Mouse (Mus musculus) CD4-positive naive resting alpha-beta T cell, adult 57 days (primary cell): ENCODE data around the gene Ndufaf3. TPM values are rescaled to one million over a fixed set of nuclear protein-coding genes. Genes with fewer than 3 reads are reported as not detected.

ENCODE experiments used
- total RNA-seq: library from RNA; stranded (reverse); gene quantifications from one replicate; pipeline ENCODE4 v1.2.4, GENCODE M21; 2023

The Ndufaf3 gene
- 18.4 TPM for total RNA-seq

DNA sequence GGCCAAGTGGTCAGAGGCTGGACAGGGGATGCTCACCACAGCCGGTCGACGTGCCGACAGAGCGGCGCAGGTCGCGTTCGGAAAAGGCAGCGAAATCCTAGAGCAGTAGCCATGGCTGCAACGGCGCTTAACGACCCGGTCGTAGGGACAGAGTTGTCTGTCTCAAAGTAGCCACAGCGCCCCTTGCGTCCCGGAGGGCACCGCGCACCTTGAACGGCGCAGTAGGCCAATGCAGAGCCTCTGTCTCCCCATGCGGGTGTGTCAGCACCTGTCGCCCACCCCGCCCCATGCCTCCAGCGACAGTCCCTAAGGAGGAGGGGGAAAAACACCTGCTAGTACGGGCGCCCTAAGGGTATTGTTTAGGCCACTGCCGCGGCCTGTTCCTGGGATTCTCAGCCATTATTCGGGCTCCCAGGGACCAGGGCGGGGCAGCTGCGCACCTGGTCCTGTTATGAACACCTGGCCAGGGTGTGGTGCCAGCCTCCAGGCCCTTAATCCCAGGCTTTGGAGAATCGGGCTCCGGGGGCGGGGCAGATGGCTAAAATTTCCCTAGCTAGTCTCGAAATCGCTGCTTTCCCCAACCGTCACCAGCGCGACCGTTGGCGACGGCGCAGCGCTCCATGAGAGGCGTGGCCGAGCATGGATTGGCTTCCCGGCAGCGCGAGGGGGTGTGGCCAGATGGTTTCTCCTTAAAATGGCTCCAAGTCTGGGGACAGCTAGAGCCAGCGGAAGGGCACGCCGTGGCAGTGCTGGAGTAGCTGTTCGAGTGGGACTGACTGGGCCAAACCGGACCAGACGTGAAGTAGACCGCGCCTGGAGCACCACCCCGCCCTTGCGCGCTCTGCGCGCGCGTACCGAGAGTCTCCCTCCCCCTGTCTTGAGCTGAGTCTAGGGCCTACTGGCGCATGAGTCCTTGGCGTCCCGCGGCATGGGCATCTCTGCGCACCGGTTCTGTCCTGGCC, at the start of gene Ndufaf3:
TSS of gene Ndufaf3 (minus strand) at position 620 of the 962 bp plus-strand sequence.

DNA sequence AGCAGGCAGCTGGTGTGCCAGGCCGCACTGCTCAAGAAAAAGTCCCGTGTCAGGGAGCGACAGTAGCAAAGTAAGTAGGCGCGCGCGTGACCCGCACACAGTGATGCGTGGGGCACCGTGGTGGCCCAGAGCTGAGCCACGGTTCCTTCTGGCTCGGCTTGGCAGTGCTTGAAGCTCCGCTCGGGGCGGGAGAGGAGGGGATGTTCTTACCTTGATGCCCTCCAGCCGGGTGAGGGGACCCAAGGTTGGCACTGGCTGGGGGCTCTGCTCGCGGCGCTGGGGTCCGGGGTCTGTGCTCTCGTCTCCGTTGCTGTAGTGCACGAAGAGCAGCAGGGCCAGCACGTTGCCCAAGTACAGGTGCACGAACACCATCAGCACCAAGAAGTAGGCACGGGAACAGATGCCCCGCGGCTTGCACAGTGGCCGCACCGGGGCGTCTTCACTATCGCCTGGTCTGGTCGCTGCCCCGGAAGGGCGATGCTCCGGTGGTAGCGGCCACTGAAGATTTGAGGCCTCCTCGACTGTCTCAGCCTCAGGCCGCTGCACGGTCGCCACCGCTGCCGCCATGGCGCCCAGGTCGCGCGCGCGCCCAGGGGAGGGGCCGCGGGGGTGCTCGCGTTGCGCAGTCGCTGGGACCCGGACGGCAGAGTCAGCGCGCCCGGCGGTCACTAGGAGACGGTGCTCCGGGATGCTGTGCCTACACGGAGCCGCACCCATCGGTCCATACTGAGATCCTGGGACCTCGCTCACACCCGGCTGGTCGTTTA, 29.9 kb upstream of the Ndufaf3 start, which contains the start of gene P4htm:
TSS of gene P4htm (minus strand) at position 670 of the 767 bp plus-strand sequence.

DNA sequence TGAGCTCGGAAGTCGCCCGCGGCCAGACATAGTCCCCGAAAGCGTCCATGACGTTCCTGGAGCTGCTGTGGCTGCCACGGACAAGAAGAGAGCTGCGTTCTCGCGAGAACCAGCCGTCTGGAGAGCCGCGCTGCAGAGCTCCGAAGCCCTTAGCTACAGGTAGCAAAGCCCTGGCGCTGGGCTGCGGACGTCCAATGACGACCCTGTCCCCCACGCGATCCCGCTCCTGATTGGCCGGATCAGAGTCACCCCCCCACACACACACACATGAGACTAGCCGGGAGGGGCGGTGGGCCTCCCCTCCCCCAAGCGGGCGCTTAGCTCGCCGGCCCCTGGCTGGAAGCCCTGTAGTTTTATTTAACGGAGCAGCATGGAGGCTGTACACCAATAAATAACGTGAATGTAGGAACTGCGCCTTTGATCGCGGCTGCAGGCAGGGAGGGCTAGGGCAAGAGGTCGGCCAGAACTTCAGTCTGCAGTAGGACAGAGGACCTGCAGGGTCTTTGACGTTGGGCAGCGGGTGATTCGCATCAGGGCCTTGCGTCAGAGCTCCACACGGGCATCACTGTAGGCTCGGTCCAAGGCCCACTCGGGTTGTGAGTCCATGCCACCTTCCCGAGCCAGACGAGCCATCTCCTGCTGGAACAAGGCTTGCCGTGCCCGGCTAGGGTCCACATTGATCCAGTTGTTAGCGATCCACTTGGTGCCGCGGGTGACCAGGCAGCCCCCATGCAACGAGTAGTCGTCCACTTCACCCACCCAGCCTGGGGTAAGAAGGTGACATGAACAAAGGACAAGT, 11.5 kb upstream of the Ndufaf3 start, which contains the start of gene Wdr6:
TSS of gene Wdr6 (minus strand) at position 195 of the 799 bp plus-strand sequence.

DNA sequence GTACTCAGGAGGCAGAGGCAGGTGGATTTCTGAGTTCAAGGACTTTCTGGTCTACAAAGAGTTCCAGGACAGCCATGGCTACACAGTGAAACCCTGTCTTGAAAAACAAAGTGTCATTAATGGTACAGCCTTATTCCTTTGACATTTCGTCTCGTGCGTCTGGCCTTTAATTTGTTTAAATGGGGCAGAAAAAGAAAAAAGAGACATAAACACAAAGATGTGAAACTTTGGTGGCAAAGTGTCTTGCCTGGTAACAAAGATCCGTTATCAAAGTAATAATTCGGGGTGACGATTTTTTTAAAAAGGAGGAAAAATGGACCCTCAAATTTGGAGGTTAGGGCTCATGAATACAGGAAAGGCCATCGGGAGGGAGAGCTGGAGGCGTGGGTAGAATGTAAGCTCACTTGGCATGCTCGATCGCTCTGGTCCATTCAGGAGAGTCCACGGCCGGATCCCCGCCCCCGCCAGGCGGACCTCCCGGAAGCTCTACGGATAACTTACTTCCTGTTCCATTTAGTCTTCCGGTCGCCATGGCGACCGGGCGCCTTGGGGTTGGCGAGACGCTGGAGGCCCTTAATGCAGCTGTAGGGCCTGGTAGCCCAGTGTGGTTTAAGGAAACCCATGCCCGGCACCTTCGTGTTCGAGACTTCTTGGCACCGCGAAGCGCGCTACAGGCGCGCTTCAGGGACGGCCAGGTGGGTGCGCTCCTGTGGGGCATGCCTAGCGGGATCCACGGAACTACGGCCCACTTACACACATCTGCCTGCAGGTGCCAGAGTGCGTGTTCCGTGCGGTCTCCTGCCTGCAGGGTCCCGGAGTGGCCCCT, 2.4 kb upstream of the Ndufaf3 start, which contains the start of gene Dalrd3:
TSS of gene Dalrd3 (plus strand) at position 506 of the 826 bp plus-strand sequence.

DNA sequence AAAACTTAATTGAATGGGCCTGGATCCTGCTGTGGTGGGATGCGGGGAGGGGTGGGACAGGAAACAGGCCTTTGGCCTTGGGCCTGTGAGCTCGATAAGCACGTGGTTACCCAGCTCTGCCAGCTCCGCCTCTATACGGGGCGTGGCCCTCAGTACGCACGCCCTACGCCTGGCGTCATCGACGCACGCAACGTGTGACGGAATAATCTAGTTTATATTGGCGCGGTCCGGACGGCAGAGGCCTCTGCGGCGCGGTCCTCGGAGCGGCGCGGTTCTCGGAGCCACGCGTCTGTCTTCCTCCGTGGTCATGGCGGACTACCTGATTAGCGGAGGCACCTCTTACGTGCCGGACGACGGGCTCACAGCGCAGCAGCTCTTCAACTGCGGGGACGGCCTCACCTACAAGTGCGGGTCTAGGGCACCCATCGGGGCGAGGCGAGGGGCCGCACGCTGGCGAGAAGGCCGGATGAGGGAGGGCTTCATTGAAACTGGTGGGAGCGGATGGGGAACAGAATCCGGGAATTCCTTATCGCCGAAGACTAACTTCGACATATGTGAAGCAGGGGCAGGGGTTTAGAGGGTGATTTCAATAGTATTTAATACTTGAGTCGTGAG, 6.9 kb downstream of the Ndufaf3 start, which contains the start of gene Impdh2:
TSS of gene Impdh2 (plus strand) at position 60 of the 615 bp plus-strand sequence.

DNA sequence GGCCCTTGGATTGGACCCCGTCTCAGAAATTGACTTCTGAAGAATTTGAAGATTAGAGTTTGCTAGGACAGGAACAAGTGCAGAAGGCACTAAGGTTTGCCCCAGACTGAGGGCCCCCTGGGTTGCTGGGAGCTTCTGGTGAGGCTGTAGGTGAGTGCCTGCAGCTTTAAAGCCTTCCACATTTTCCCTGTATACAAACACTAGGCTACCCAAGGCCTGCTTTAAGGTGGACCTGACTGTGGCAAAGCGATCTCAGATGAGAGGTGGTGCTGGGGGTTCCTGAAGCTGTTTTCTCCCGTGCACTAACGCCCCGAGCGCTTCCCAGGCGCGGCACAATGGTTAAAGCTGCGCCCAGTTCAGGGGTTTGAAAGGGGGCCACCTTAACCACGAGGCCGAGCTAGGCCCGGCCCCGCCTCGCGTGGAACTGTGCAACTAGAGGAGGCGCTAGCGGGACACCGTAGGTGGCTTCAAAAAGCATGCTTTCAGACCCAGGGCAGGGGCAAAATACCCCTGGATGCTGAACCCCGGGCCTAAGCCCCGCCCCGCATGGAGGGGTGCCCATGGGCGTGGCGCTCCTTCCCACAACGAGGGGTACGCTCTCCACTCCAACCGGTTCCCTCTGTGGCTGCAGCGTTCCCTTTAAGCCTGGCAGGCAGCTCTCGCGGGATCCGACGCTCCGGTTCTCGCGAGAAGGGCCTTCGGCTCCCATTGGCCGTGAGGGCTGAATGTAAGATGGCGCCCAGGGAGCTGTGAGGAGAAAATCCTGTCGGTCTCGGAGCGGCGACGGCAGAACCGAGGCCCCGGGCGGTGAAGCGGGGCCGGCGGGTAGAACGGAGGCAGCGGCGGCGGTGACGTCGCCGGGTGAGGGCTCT, 50.6 kb downstream of the Ndufaf3 start, which contains the start of gene Qrich1:
TSS of gene Qrich1 (plus strand) at position 427 of the 872 bp plus-strand sequence.

Other genes with a start within 250 kb of the Ndufaf3 start
- gene Gpx1, start 228.5 kb downstream of the Ndufaf3 start, total RNA-seq: 247 TPM
- gene Usp4, start 219.6 kb downstream of the Ndufaf3 start, total RNA-seq: 140 TPM
- gene 1700102P08Rik, start 174.6 kb downstream of the Ndufaf3 start, total RNA-seq: 6.2 TPM
- not detected for gene Ccdc36, start 138.9 kb downstream of the Ndufaf3 start, total RNA-seq
- not detected for gene BC048562, start 131.0 kb downstream of the Ndufaf3 start, total RNA-seq
- 25.0 TPM for gene Ccdc71, start 106.9 kb downstream of the Ndufaf3 start, total RNA-seq
- gene Klhdc8b, start 105.9 kb downstream of the Ndufaf3 start, total RNA-seq: 4.3 TPM
- 2.4 TPM for gene Lamb2, start 87.7 kb downstream of the Ndufaf3 start, total RNA-seq
- 305 TPM for gene Usp19, start 76.8 kb downstream of the Ndufaf3 start, total RNA-seq
- gene Qars, start 59.7 kb downstream of the Ndufaf3 start, total RNA-seq: 180 TPM
- gene Qrich1, start 50.6 kb downstream of the Ndufaf3 start, total RNA-seq: 222 TPM
- gene Impdh2, start 7.1 kb downstream of the Ndufaf3 start, total RNA-seq: 204 TPM
- 48.9 TPM for gene Dalrd3, start 2.5 kb upstream of the Ndufaf3 start, total RNA-seq
- 30.9 TPM for gene Wdr6, start 11.3 kb upstream of the Ndufaf3 start, total RNA-seq
- gene P4htm, start 30.2 kb upstream of the Ndufaf3 start, total RNA-seq: 8.6 TPM
- 149 TPM for gene Arih2, start 82.0 kb upstream of the Ndufaf3 start, total RNA-seq
- gene Slc25a20, start 94.7 kb upstream of the Ndufaf3 start, total RNA-seq: 19.7 TPM
- gene Prkar2a, start 121.9 kb upstream of the Ndufaf3 start, total RNA-seq: 10.8 TPM
- 64.3 TPM for gene Ip6k2, start 216.4 kb upstream of the Ndufaf3 start, total RNA-seq
- gene Nckipsd, start 240.9 kb upstream of the Ndufaf3 start, total RNA-seq: 15.1 TPM